Mouse (Mus musculus): ENCODE measurements around the gene Gm21627. TPM values are rescaled to one million over a fixed set of nuclear protein-coding genes. Genes with fewer than 3 reads are reported as not detected.
"Not testable (repeated sequence)": the region's sequence is repeated elsewhere in the genome, so short reads cannot be mapped to it uniquely, and the experiment has no call there.

The Gm21627 gene
- not detected for total RNA-seq (2021)
- long read RNA-seq, experiment 1 = 0 reads
- long read RNA-seq, experiment 2 = 0 reads

DNA sequence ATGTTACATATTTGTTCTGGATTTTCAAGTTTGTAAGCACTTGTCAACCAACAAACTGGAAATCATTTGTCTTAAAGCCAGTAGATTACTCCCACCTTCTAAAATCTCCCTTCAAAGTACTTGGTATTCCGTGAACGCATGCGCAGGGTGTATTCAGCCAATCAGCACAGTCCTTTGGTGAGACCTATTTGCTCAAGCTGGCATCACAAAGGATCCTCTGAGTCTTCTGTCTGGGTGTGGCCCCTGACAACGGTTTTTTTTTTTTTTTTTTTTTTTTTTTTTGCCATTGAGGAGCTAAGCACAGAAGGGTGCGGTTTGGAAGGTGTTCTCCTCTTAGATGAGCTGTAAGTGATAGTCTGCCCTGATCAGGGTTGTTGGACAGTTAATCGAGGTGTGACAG lies at the start of gene Gm21627:
Gene Gm21627, plus strand, starts transcription at position 301 of the 400 bp plus-strand sequence.
- DNase-seq (ENCODE audit: extremely low spot score in 1 of 2, low spot score in 2 of 2); intact Hi-C loops (cut with DNase I): not testable (repeated sequence)

More for the DNA sequence above, at the start of gene Gm21627:
- not testable (repeated sequence) for H3K4me3 ChIP-seq, H3K27ac ChIP-seq

All from left cerebral cortex, adult 2 months (tissue).